Mouse (Mus musculus) lung, embryonic 16.5 days (tissue): ENCODE data around the gene Gm17535. TPM values are rescaled to one million over a fixed set of nuclear protein-coding genes. Genes with fewer than 3 reads are reported as not detected.
"Not testable (repeated sequence)": the region's sequence is repeated elsewhere in the genome, so short reads cannot be mapped to it uniquely, and the experiment has no call there.

ENCODE experiments used
- ATAC-seq: fragments of 200-750 bp; cut with Nextera tagmentation; 2 replicates; pipeline ENCODE4 v1.8.0; 2017; ENCODE audit warnings: low read depth, mild to moderate bottlenecking, moderate library complexity
- H3K27ac ChIP-seq: fragments of 300-500 bp; sonication (generic); 2 replicates; pipeline ENCODE4 v1.5.1; 2014; ENCODE audit warnings: mild to moderate bottlenecking, control low read depth, low read length
- H3K27me3 ChIP-seq: fragments of 300-500 bp; sonication (generic); 2 replicates; pipeline ENCODE4 v1.6.1; 2014; ENCODE audit warnings: low read depth, low read length, mixed read lengths; ENCODE audit not compliant: control insufficient read depth, insufficient read depth
- H3K36me3 ChIP-seq: fragments of 300-500 bp; sonication (generic); 2 replicates; pipeline ENCODE4 v1.6.1; 2014; ENCODE audit warnings: low read length; ENCODE audit not compliant: control insufficient read depth, insufficient read depth
- H3K4me1 ChIP-seq: fragments of 300-500 bp; sonication (generic); replicated peaks from 2 replicates; pipeline ENCODE4 v1.6.1; 2014; ENCODE audit warnings: low read length, mixed read lengths; ENCODE audit not compliant: control insufficient read depth, insufficient read depth
- H3K4me2 ChIP-seq: fragments of 300-500 bp; sonication (generic); 2 replicates; pipeline ENCODE4 v1.6.1; 2014; ENCODE audit warnings: low read depth, low read length, control low read depth
- H3K4me3 ChIP-seq: fragments of 300-500 bp; sonication (generic); 2 replicates; pipeline ENCODE4 v1.5.1; 2014; ENCODE audit warnings: mild to moderate bottlenecking, low read length, control low read depth
- H3K9ac ChIP-seq: fragments of 300-500 bp; sonication (generic); 2 replicates; pipeline ENCODE4 v1.6.1; 2014; ENCODE audit warnings: low read length, control low read depth
- H3K9me3 ChIP-seq: fragments of 300-500 bp; sonication (generic); 2 replicates; pipeline ENCODE4 v1.6.1; 2016; ENCODE audit warnings: low read length; ENCODE audit not compliant: control insufficient read depth
- WGBS: fragments of 180-500 bp; shearing (Covaris S2); extraction: QIAGEN DNeasy Blood & Tissue Kit; methylation state at CpG from one replicate; pipeline ENCODE4 v1.1.7; 2014; 5-methylcytosine and 5-hydroxymethylcytosine counted together
- microRNA-seq: library from miRNA; unstranded; fragments of <30 nt; microRNA quantifications from one replicate; pipeline ENCODE4, GENCODE M21; 2016
- polyA plus RNA-seq: library from polyadenylated mRNA; unstranded; fragments of >200 nt; fragmentation: Nextera tagmentation; extraction: Ambion mirVana; gene quantifications from 2 replicates; pipeline ENCODE4 v1.2.1, GENCODE M21; 2015

Gm17535 gene
- polyA plus RNA-seq, 1 experiment from 2014 or later: not detected

DNA sequence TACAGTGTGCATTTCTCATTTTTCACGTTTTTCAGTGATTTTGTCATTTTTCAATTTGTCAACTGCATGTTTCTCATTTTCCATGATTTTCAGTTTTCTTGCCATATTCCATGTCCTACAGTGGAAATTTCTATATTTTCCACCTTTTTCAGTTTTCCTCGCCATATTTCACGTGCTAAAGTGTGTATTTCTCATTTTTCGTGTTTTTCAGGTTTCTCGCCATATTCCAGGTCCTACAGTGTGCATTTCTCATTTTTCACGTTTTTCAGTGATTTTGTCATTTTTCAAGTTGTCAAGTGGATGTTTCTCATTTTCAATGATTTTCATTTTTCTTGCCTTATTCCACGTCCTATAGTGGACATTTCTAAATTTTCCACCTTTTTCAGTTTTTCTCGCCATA is 2.2 kb downstream of the Gm17535 start, which contains the start of gene Gm10715:
Gene Gm10715 (plus strand): TSS at position 301 of the 400 bp plus-strand sequence.
- H3K4me3 ChIP-seq, H3K4me2 ChIP-seq, H3K27me3 ChIP-seq, H3K9ac ChIP-seq, H3K9me3 ChIP-seq, ATAC-seq, H3K36me3 ChIP-seq, H3K27ac ChIP-seq, H3K4me1 ChIP-seq: not testable (repeated sequence)
- WGBS: 70% methylated on average over 6 of the region's 8 CpGs

DNA sequence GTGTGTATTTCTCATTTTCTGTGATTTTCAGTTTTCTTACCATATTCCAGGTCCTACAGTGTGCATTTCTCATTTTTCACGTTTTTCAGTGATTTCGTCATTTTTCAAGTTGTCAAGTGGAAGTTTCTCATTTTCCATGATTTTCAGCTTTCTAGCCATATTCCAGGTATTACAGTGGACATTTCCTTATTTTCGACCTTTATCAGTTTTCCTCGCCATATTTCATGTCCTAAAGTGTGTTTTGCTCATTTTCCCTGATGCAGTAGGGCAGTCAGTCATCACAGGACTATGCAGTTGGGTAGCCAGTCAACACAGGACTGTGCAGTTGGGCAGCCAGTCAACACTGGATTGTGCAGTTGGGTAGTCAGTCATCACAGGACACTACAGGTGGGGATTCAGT is 3.8 kb downstream of the Gm17535 start:
- ATAC-seq, H3K27me3 ChIP-seq, H3K36me3 ChIP-seq, H3K4me2 ChIP-seq, H3K4me1 ChIP-seq, H3K4me3 ChIP-seq, H3K9me3 ChIP-seq, H3K9ac ChIP-seq, H3K27ac ChIP-seq: not testable (repeated sequence)
- WGBS: 64% methylated on average over 4 of the region's 4 CpGs

Small RNA genes within 50 kb of the gene (microRNA-seq; reads per million reads assigned to microRNA genes)
- not detected for gene Mir101c

Other genes starting within 250 kb of the Gm17535 start
- not detected in 2 replicates for gene Gm10722, start 33.7 kb upstream of the Gm17535 start, polyA plus RNA-seq
- gene Gm11168, start 31.3 kb upstream of the Gm17535 start, polyA plus RNA-seq: not detected in 2 replicates
- not detected in 2 replicates for gene Gm10721, start 21.5 kb upstream of the Gm17535 start, polyA plus RNA-seq
- gene Gm10720, start 18.9 kb upstream of the Gm17535 start, polyA plus RNA-seq: not detected in 2 replicates
- not detected in 2 replicates for gene Gm10719, start 17.2 kb upstream of the Gm17535 start, polyA plus RNA-seq
- gene Gm10718, start 11.1 kb upstream of the Gm17535 start, polyA plus RNA-seq: 0.62 TPM in 1 of 2 replicates, not detected in the other
- gene Gm10717, start 9.2 kb upstream of the Gm17535 start, polyA plus RNA-seq: 0.44 TPM in 1 of 2 replicates, not detected in the other
- not detected in 2 replicates for gene Gm10715, start 2.3 kb downstream of the Gm17535 start, polyA plus RNA-seq